Mouse (Mus musculus): Measurements from ENCODE around the gene Pak4. TPM values are rescaled to one million over a fixed set of nuclear protein-coding genes. Genes with fewer than 3 reads are reported as not detected.

The Pak4 gene
- polyA plus RNA-seq, 1 experiment from 2014 or later: 20.9 TPM

DNA sequence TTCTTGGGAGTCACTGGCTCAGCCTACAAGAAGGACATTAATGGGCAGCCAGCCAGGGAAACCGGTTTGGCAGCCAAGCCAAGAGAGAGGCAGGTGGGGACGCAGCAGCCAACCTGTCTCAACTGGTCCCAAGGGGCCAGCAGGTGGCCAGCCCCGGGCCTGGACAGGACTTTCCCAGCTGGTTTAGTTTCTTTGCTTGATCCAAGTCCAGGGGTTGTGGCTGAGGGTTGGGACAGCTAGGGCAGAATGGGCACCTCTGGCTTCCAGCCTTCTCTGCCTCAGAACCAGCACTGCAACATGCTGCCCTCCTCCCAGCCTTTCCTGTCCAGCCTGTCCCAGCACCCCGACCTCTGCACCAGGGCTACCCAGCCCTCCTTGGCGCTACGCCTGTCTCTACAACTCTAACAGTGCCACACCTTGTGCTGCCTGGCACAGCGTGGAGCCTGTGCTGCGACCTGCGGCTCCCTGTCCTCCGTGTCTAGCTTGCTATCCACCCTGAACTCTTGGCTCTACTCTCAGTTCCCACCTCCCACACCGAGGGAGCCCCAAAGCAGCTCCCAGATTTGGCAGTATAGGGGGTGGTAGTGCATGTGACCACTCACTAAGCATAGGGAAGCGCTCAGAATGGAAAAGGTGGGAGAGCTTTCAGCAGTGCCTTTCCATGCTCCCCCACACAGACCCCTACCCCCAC is 27.5 kb downstream of the Pak4 start:
- H3K36me3 ChIP-seq (replicated peaks): peaks cover 11% of the 10 kb centered on the region; the same call in 1 of the 2 replicates
- H3K9ac ChIP-seq: no peak overlapping the region
- no peaks in the 10 kb centered on the region for H3K9me3 ChIP-seq
- WGBS: 73% methylated on average over 12 of the region's 12 CpGs
- no peak overlapping the region for H3K27ac ChIP-seq
- ATAC-seq (replicated peaks): no peak
- H3K4me3 ChIP-seq: no peak overlapping the region
- H3K4me2 ChIP-seq: no peak overlapping the region
- H3K27me3 ChIP-seq (replicated peaks): no peaks in the 10 kb centered on the region
- H3K4me1 ChIP-seq: no peaks in the 10 kb centered on the region

DNA sequence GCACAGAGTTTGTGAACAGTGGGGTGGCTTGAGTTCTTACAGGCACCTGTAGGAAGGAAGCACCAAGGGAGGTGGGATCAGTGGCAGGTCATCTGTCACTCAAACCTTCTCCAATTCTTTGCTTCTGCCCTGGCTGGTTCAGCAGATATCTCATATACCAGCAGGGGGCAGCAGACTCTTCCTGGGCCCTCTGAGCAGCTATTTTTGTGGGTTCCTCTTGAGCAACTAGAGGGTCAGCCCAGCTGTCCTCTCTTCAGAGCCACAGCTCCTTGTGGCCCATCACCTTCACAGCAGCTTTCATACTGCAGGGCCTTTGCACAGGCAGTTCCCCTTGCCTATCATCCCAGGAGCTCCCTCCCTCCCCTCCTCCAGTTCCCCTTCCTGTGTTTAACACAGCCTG is 29.7 kb downstream of the Pak4 start:
- Histone ChIP-seq H3K27me3 (replicated peaks) (no peaks in the 10 kb centered on the region), H3K27ac (no peak overlapping the region), H3K36me3 (replicated peaks) (peaks cover 11% of the 10 kb centered on the region; the same call in 1 of the 2 replicates), H3K4me3 (no peak overlapping the region), H3K9me3 (no peaks in the 10 kb centered on the region), H3K9ac (no peak overlapping the region), H3K4me2 (no peak overlapping the region), H3K4me1 (no peaks in the 10 kb centered on the region)
- ATAC-seq (replicated peaks): no peak

DNA sequence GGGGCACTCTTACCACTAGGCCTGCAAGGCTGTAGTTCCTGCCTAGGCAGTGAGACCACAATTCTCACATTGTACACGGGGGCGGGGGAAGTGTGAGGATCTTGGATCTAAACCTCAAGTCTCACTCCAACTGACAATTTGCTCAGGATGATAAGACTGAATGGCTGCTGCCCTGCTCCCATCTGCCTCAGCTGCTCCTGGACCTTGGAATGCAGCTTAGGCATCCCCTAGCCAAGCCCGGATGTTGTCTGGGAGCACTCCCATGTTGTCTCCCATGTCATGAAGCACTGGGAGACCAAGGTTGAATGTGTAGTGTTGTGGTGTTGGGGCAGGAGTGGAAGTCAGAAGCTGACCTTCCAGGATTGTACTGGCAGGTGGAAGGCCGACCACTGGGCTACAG is 30.4 kb downstream of the Pak4 start:
- H3K9ac ChIP-seq: no peak overlapping the region
- no peaks in the 10 kb centered on the region for H3K4me1 ChIP-seq
- 97% methylated on average over 4 of the region's 4 CpGs for WGBS
- peaks cover 11% of the 10 kb centered on the region; the same call in 1 of the 2 replicates for H3K36me3 ChIP-seq (replicated peaks)
- no peak overlapping the region for H3K4me2 ChIP-seq
- H3K27me3 ChIP-seq (replicated peaks): no peaks in the 10 kb centered on the region
- no peak overlapping the region for H3K27ac ChIP-seq
- no peak overlapping the region for H3K4me3 ChIP-seq
- ATAC-seq (replicated peaks): no peak
- no peaks in the 10 kb centered on the region for H3K9me3 ChIP-seq

- H3K4me3 ChIP-seq: no peak overlapping the region
- H3K4me2 ChIP-seq: no peak overlapping the region
- H3K36me3 ChIP-seq (replicated peaks): peaks cover 11% of the 10 kb centered on the region; the same call in 1 of the 2 replicates
- no peaks in the 10 kb centered on the region for H3K9me3 ChIP-seq
- no peak for ATAC-seq (replicated peaks)
- H3K27me3 ChIP-seq (replicated peaks): no peaks in the 10 kb centered on the region
- WGBS: 74% methylated on average over 5 of the region's 5 CpGs
- H3K27ac ChIP-seq: no peak overlapping the region
- H3K4me1 ChIP-seq: no peaks in the 10 kb centered on the region
- no peak overlapping the region for H3K9ac ChIP-seq
These were observed 32.6 kb downstream of the Pak4 start for GRCm38 (mm10) chr7:28565407-28565806.

DNA sequence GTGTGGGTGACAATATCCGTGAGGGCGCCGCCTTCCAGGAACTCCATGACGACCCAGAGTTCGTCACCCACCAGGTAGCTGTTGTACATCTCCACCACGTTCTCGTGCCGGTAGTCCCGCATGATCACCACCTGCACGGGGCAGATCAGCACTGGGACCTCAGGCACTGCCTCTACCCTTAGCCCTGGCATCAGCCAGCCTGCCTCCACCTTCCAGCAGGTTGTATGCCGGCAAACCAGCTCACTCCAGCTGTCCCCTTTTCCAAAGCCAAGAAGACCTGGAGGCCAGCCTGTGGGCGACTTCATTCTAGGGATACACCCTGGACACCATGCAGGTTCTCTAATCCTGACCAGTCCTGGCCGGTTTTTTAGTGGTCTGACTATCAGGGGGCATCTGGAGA is 35.0 kb downstream of the Pak4 start:
- ATAC-seq (replicated peaks): no peak
- H3K9ac ChIP-seq: no peak overlapping the region
- H3K4me1 ChIP-seq: no peaks in the 10 kb centered on the region
- no peak overlapping the region for H3K27ac ChIP-seq
- H3K27me3 ChIP-seq (replicated peaks): no peaks in the 10 kb centered on the region
- no peak overlapping the region for H3K4me3 ChIP-seq
- H3K36me3 ChIP-seq (replicated peaks): peaks cover 16% of the 10 kb centered on the region; the same call in 1 of the 2 replicates
- 93% methylated on average over 13 of the region's 13 CpGs for WGBS
- no peak overlapping the region for H3K4me2 ChIP-seq
- no peaks in the 10 kb centered on the region for H3K9me3 ChIP-seq

DNA sequence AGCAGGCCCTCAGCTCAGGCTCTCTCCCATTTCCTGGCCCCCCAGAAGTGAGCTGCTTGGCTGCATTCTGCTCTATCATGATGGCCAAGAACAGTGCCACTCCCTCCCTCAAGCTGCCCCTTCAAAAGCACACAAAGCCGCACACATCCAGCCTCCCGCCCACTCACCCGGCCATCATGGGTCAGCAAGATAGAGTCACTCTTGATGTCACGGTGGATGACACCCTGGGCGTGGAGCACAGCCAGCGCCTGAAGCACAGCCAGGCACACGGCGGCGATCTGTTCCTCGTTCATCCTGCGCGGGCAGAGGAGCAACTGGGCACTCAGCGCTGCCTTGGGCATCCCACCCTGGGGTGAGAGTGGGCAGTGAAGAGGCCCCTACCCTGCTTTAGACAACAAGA is 35.6 kb downstream of the Pak4 start:
- Histone ChIP-seq H3K36me3 (replicated peaks) (peaks cover 11% of the 10 kb centered on the region; the same call in 1 of the 2 replicates), H3K4me3 (no peak overlapping the region), H3K9ac (no peak overlapping the region), H3K4me2 (no peak overlapping the region), H3K27ac (no peak overlapping the region), H3K27me3 (replicated peaks) (no peaks in the 10 kb centered on the region), H3K4me1 (no peaks in the 10 kb centered on the region), H3K9me3 (no peaks in the 10 kb centered on the region)
- no peak for ATAC-seq (replicated peaks)
- WGBS: 95% methylated on average over 13 of the region's 13 CpGs

DNA sequence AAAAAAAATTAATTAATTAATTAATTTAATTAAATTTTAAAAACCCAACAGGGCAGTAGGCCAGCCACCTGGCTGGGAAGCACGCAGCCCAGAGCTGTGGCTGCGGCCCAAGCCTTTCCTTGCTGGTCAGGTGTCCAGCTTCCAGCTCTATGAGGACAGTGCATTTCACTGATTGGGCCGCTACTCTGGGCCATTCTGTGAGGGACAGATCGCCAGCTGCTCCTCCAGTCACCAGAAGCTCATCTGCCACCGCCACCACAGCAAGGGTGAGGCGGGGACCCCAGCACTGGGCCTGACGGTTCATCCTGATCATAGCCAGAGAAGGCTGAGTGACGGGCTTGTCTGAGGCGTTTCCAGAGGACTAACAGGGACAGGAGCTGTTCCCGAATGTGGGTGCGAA is 36.0 kb downstream of the Pak4 start:
- Histone ChIP-seq H3K4me3 (no peak overlapping the region), H3K27ac (no peak overlapping the region), H3K9me3 (no peaks in the 10 kb centered on the region), H3K36me3 (replicated peaks) (peaks cover 8% of the 10 kb centered on the region; the same call in 1 of the 2 replicates), H3K9ac (no peak overlapping the region), H3K4me1 (no peaks in the 10 kb centered on the region), H3K27me3 (replicated peaks) (no peaks in the 10 kb centered on the region), H3K4me2 (no peak overlapping the region)
- WGBS: 93% methylated on average over 11 of the region's 11 CpGs
- ATAC-seq (replicated peaks): no peak

- Histone ChIP-seq H3K4me2 (no peak overlapping the region), H3K27ac (no peak overlapping the region), H3K9me3 (no peaks in the 10 kb centered on the region), H3K9ac (no peak overlapping the region), H3K36me3 (replicated peaks) (peaks cover 6% of the 10 kb centered on the region; the same call in 1 of the 2 replicates), H3K4me3 (no peak overlapping the region), H3K4me1 (no peaks in the 10 kb centered on the region), H3K27me3 (replicated peaks) (no peaks in the 10 kb centered on the region)
- 95% methylated on average over 10 of the region's 10 CpGs for WGBS
- no peak for ATAC-seq (replicated peaks)
These were observed 37.1 kb downstream of the Pak4 start for GRCm38 (mm10) chr7:28560856-28561255.

GRCm38 (mm10) chr7:28558486-28558885 is 39.5 kb downstream of the Pak4 start:
- Histone ChIP-seq H3K4me2 (no peak overlapping the region), H3K4me3 (no peak overlapping the region), H3K9me3 (no peaks in the 10 kb centered on the region), H3K4me1 (no peaks in the 10 kb centered on the region), H3K9ac (no peak overlapping the region), H3K27me3 (replicated peaks) (no peaks in the 10 kb centered on the region), H3K27ac (no peak overlapping the region), H3K36me3 (replicated peaks) (peaks cover 6% of the 10 kb centered on the region; the same call in 1 of the 2 replicates)
- ATAC-seq (replicated peaks): no peak
- WGBS: 73% methylated on average over 4 of the region's 4 CpGs

- H3K4me2 ChIP-seq: no peak overlapping the region
- H3K4me1 ChIP-seq: no peaks in the 10 kb centered on the region
- H3K4me3 ChIP-seq: no peak overlapping the region
- ATAC-seq (replicated peaks): no peak
- no peak overlapping the region for H3K27ac ChIP-seq
- H3K9ac ChIP-seq: no peak overlapping the region
- no peaks in the 10 kb centered on the region for H3K27me3 ChIP-seq (replicated peaks)
- no peaks in the 10 kb centered on the region for H3K9me3 ChIP-seq
- WGBS: 85% methylated on average over 6 of the region's 6 CpGs
- peaks cover 6% of the 10 kb centered on the region; the same call in 1 of the 2 replicates for H3K36me3 ChIP-seq (replicated peaks)
These were observed 40.3 kb downstream of the Pak4 start for GRCm38 (mm10) chr7:28557708-28558107.

DNA sequence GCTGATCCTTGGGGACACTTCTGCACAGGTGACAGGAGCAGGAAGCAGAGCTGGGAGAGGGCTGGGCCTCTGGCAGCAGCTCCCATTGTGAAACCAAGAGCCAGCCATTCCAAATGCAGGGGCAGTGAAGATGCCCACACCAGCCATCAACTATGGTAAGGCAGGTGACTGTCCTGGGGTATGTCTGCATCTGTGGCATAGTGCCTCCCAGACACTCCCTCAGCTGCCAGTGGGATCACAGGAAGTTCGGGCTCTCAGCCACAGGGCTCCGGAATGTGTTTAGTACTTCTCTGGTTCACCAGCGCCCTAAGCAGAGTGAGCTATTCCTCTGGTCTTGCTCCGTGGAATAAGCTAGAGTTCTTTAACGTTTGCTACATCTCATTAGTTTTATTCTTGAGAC is 40.9 kb downstream of the Pak4 start:
- Histone ChIP-seq H3K4me3 (no peak overlapping the region), H3K4me1 (no peaks in the 10 kb centered on the region), H3K36me3 (replicated peaks) (peaks cover 6% of the 10 kb centered on the region; the same call in 1 of the 2 replicates), H3K27ac (no peak overlapping the region), H3K9ac (no peak overlapping the region), H3K27me3 (replicated peaks) (no peaks in the 10 kb centered on the region), H3K9me3 (no peaks in the 10 kb centered on the region), H3K4me2 (no peak overlapping the region)
- WGBS: 77% methylated on average over 5 of the region's 5 CpGs
- no peak for ATAC-seq (replicated peaks)

- Histone ChIP-seq H3K27ac (no peak overlapping the region), H3K27me3 (replicated peaks) (no peaks in the 10 kb centered on the region), H3K4me3 (no peak overlapping the region), H3K9me3 (no peaks in the 10 kb centered on the region), H3K4me1 (no peaks in the 10 kb centered on the region), H3K4me2 (no peak overlapping the region), H3K9ac (no peak overlapping the region), H3K36me3 (replicated peaks) (peaks cover 6% of the 10 kb centered on the region; the same call in 1 of the 2 replicates)
- ATAC-seq (replicated peaks): no peak
- WGBS: 19% methylated on average over 5 of the region's 5 CpGs
These were observed 41.9 kb downstream of the Pak4 start for GRCm38 (mm10) chr7:28555939-28556535.

- H3K9me3 ChIP-seq: no peaks in the 10 kb centered on the region
- no peak for ATAC-seq (replicated peaks)
- H3K27me3 ChIP-seq (replicated peaks): no peaks in the 10 kb centered on the region; the same call in 1 of the 2 replicates
- no peak overlapping the region for H3K4me3 ChIP-seq
- H3K4me1 ChIP-seq: no peaks in the 10 kb centered on the region
- 96% methylated on average over 6 of the region's 6 CpGs for WGBS
- H3K9ac ChIP-seq: no peak overlapping the region
- H3K27ac ChIP-seq: no peak overlapping the region
- H3K36me3 ChIP-seq (replicated peaks): no peaks in the 10 kb centered on the region
- H3K4me2 ChIP-seq: no peak overlapping the region
These were observed 44.9 kb downstream of the Pak4 start for GRCm38 (mm10) chr7:28553076-28553475.
